Mouse (Mus musculus) forelimb bud, embryonic 11.5 days (tissue): ENCODE results near the gene Ptbp3.

ENCODE experiments used
- DNase-seq: peaks from one replicate; pipeline ENCODE4 v3.0.0-alpha.2; 2012; ENCODE audit warnings: low read depth, low spot score

Ptbp3 gene

GRCm38 (mm10) chr4:59505481-59505880 lies 43.7 kb downstream of the Ptbp3 start:
- DNase-seq = no peak

- DNase-seq = no peak
Measured at GRCm38 (mm10) chr4:59491097-59491496, 58.1 kb downstream of the Ptbp3 start.

GRCm38 (mm10) chr4:59471306-59471705 lies 77.9 kb downstream of the Ptbp3 start:
- no peak for DNase-seq

- DNase-seq = no peak
Measured at GRCm38 (mm10) chr4:59465449-59465848, 83.7 kb downstream of the Ptbp3 start.

GRCm38 (mm10) chr4:59464661-59465060 lies 84.5 kb downstream of the Ptbp3 start:
- no peak for DNase-seq

- DNase-seq = no peak
Measured at GRCm38 (mm10) chr4:59462494-59462893, 86.7 kb downstream of the Ptbp3 start.

- no peak for DNase-seq
Measured at GRCm38 (mm10) chr4:59461116-59461727, 87.9 kb downstream of the Ptbp3 start.

GRCm38 (mm10) chr4:59459216-59459955 lies 89.8 kb downstream of the Ptbp3 start:
- DNase-seq = no peak

GRCm38 (mm10) chr4:59457941-59458340 lies 91.2 kb downstream of the Ptbp3 start:
- DNase-seq = no peak

GRCm38 (mm10) chr4:59457091-59457490 lies 92.1 kb downstream of the Ptbp3 start:
- no peak for DNase-seq

- DNase-seq = no peak
Measured at GRCm38 (mm10) chr4:59455465-59455864, 93.7 kb downstream of the Ptbp3 start.

- no peak for DNase-seq
Measured at GRCm38 (mm10) chr4:59454046-59454445, 95.1 kb downstream of the Ptbp3 start.

- DNase-seq = no peak
Measured at GRCm38 (mm10) chr4:59452503-59452933, 96.6 kb downstream of the Ptbp3 start.

- no peak for DNase-seq
Measured at GRCm38 (mm10) chr4:59450906-59451305, 98.3 kb downstream of the Ptbp3 start.

- no peak for DNase-seq
Measured at GRCm38 (mm10) chr4:59450234-59450854, 98.8 kb downstream of the Ptbp3 start.

- no peak for DNase-seq
Measured at GRCm38 (mm10) chr4:59447296-59447695, 101.9 kb downstream of the Ptbp3 start.

- DNase-seq = no peak
Measured at GRCm38 (mm10) chr4:59445516-59445915, 103.6 kb downstream of the Ptbp3 start.

GRCm38 (mm10) chr4:59444994-59445393 lies 104.2 kb downstream of the Ptbp3 start:
- no peak for DNase-seq

GRCm38 (mm10) chr4:59444085-59444484 lies 105.1 kb downstream of the Ptbp3 start:
- no peak for DNase-seq

GRCm38 (mm10) chr4:59441265-59441664 lies 107.9 kb downstream of the Ptbp3 start:
- DNase-seq = no peak

GRCm38 (mm10) chr4:59439960-59440359 lies 109.2 kb downstream of the Ptbp3 start:
- no peak for DNase-seq

GRCm38 (mm10) chr4:59439041-59439440 lies 110.1 kb downstream of the Ptbp3 start:
- DNase-seq = no peak
